Mouse (Mus musculus) gastrocnemius, postnatal 4 days (tissue): ENCODE measurements around the gene Gm19965. TPM values are rescaled to one million over a fixed set of nuclear protein-coding genes. Genes with fewer than 3 reads are reported as not detected.

ENCODE experiments used
- DNase-seq, 2 experiments: peaks; one replicate each; pipeline ENCODE4 v3.0.0; 2021 to 2022; ENCODE audit warnings: low spot score in 2 of 2, mixed read lengths in 2 of 2
- long read RNA-seq, 2 experiments: library from polyadenylated mRNA; stranded (forward); transcript quantifications; one replicate each; pipeline ENCODE4 v2.0.0; 2021
- total RNA-seq, 2 experiments: library from RNA; stranded (reverse); gene quantifications; 2 replicates each; pipeline ENCODE4 v1.2.3; 2021

Gm19965 gene
- not detected for total RNA-seq
- long read RNA-seq, experiment 1, result 0 reads
- long read RNA-seq, experiment 2, result 0 reads

- no peak for DNase-seq
These were observed at the start of gene Gm19965 for GRCm38 (mm10) chr1:116802683-116803082. Gm19965 (plus strand) TSS chr1:116802983.

GRCm38 (mm10) chr1:116782471-116782989 lies 20.3 kb upstream of the Gm19965 start:
- DNase-seq, result no peak
